Mouse (Mus musculus) limb, embryonic 11.5 days (tissue): ENCODE results near the gene Psmb2. TPM values are rescaled to one million over a fixed set of nuclear protein-coding genes. Genes with fewer than 3 reads are reported as not detected.

Source experiments
- ATAC-seq: fragments of 200-750 bp; cut with Nextera tagmentation; 2 replicates; pipeline ENCODE4 v1.8.0; 2017; ENCODE audit warnings: low read depth; ENCODE audit not compliant: insufficient number of reproducible peaks, low FRiP score, low TSS enrichment
- DNase-seq: peaks from one replicate; pipeline ENCODE4 v3.0.0-alpha.2; 2015; ENCODE audit warnings: low spot score
- H3K27ac ChIP-seq: fragments of 300-500 bp; sonication (generic); replicated peaks from 2 replicates; pipeline ENCODE4 v1.5.1; 2014; ENCODE audit warnings: low read depth, mild to moderate bottlenecking, low read length
- H3K27me3 ChIP-seq: fragments of 300-500 bp; sonication (generic); 2 replicates; pipeline ENCODE4 v1.6.1; 2014; ENCODE audit warnings: mild to moderate bottlenecking, low read length, mixed read lengths; ENCODE audit not compliant: control insufficient read depth, insufficient read depth
- H3K36me3 ChIP-seq: fragments of 300-500 bp; sonication (generic); 2 replicates; pipeline ENCODE4 v1.6.1; 2014; ENCODE audit warnings: mild to moderate bottlenecking, low read length, moderate library complexity, mixed read lengths; ENCODE audit not compliant: control insufficient read depth, insufficient read depth
- H3K4me1 ChIP-seq: fragments of 300-500 bp; sonication (generic); 2 replicates; pipeline ENCODE4 v1.6.1; 2014; ENCODE audit warnings: low read length, mixed read lengths; ENCODE audit not compliant: control insufficient read depth, insufficient read depth
- H3K4me2 ChIP-seq: fragments of 300-500 bp; sonication (generic); 2 replicates; pipeline ENCODE4 v1.6.1; 2014; ENCODE audit warnings: low read depth, mild to moderate bottlenecking, moderate library complexity; ENCODE audit not compliant: severe bottlenecking
- H3K4me3 ChIP-seq: fragments of 300-500 bp; sonication (generic); 2 replicates; pipeline ENCODE4 v1.5.1; 2014; ENCODE audit warnings: low read depth, low read length
- H3K9ac ChIP-seq: fragments of 300-500 bp; sonication (generic); 2 replicates; pipeline ENCODE4 v1.6.1; 2014; ENCODE audit warnings: mild to moderate bottlenecking, low read length
- H3K9me3 ChIP-seq: fragments of 300-500 bp; sonication (generic); 2 replicates; pipeline ENCODE4 v1.6.1; 2016; ENCODE audit warnings: low read length; ENCODE audit not compliant: control insufficient read depth
- WGBS: fragments of 180-500 bp; shearing (Covaris S2); extraction: QIAGEN DNeasy Blood & Tissue Kit; methylation state at CpG from one replicate; pipeline ENCODE4 v1.1.7; 2014; 5-methylcytosine and 5-hydroxymethylcytosine counted together
- polyA plus RNA-seq: library from polyadenylated mRNA; unstranded; fragments of >200 nt; fragmentation: Nextera tagmentation; extraction: Ambion mirVana; gene quantifications from 2 replicates; pipeline ENCODE4 v1.2.1, GENCODE M21; 2014

Psmb2 gene
- 542 and 572 TPM in 2 replicates for polyA plus RNA-seq

- peak within 1 kb of the TSS; percentile 84 for H3K4me2 ChIP-seq
- peak within 1 kb of the TSS; percentile 99 for H3K4me3 ChIP-seq
- 4% methylated on average over 48 of the region's 48 CpGs for WGBS
- ATAC-seq, result peak; percentile 94
- H3K36me3 ChIP-seq, result no peaks in the 10 kb centered on the region
- no peaks in the 10 kb centered on the region for H3K9me3 ChIP-seq
- H3K4me1 ChIP-seq, result no peaks in the 10 kb centered on the region
- no peaks in the 10 kb centered on the region for H3K27me3 ChIP-seq
- H3K27ac ChIP-seq, result peak within 1 kb of the TSS; percentile 52; the same call in 1 of the 2 replicates
- peak; percentile 100 for DNase-seq
- H3K9ac ChIP-seq, result peak within 1 kb of the TSS; percentile 96
Observed at GRCm38 (mm10) chr4:126677054-126678003, at the start of gene Psmb2. Gene Psmb2, plus strand, starts transcription at chr4:126677630.

- Histone ChIP-seq H3K9ac (no peak overlapping the region), H3K9me3 (no peaks in the 10 kb centered on the region), H3K27me3 (peaks cover 12% of the 10 kb centered on the region), H3K27ac (no peak overlapping the region), H3K4me1 (0 out of 2 replicates have a peak, but pooled peaks cover 2% of the 10 kb centered on the region), H3K4me3 (no peak overlapping the region), H3K4me2 (no peak overlapping the region), H3K36me3 (no peaks in the 10 kb centered on the region)
- ATAC-seq (no peak), DNase-seq (no peak)
- 53% methylated on average over 2 of the region's 2 CpGs for WGBS
Observed at GRCm38 (mm10) chr4:126631922-126632321, 45.5 kb upstream of the Psmb2 start.

- DNase-seq, result no peak
- peaks cover 12% of the 10 kb centered on the region for H3K27me3 ChIP-seq
- no peaks in the 10 kb centered on the region for H3K4me1 ChIP-seq
- no peak overlapping the region for H3K27ac ChIP-seq
- ATAC-seq, result no peak
- WGBS, result 59% methylated on average over 3 of the region's 3 CpGs
- no peaks in the 10 kb centered on the region for H3K9me3 ChIP-seq
- H3K4me2 ChIP-seq, result no peak overlapping the region
- H3K4me3 ChIP-seq, result no peak overlapping the region
- H3K36me3 ChIP-seq, result no peaks in the 10 kb centered on the region
- H3K9ac ChIP-seq, result no peak overlapping the region
Observed at GRCm38 (mm10) chr4:126632668-126633067, 44.8 kb upstream of the Psmb2 start.

GRCm38 (mm10) chr4:126636330-126636729 is 41.1 kb upstream of the Psmb2 start:
- H3K9ac ChIP-seq, result no peak overlapping the region
- no peak for DNase-seq
- no peak for ATAC-seq
- no peak overlapping the region for H3K4me3 ChIP-seq
- no peak overlapping the region for H3K4me2 ChIP-seq
- H3K9me3 ChIP-seq, result no peaks in the 10 kb centered on the region
- H3K27me3 ChIP-seq, result peaks cover 12% of the 10 kb centered on the region
- 23% methylated on average over 11 of the region's 11 CpGs for WGBS
- H3K4me1 ChIP-seq, result no peaks in the 10 kb centered on the region
- H3K36me3 ChIP-seq, result no peaks in the 10 kb centered on the region
- no peak overlapping the region for H3K27ac ChIP-seq

- no peak overlapping the region for H3K9ac ChIP-seq
- no peaks in the 10 kb centered on the region for H3K9me3 ChIP-seq
- no peaks in the 10 kb centered on the region for H3K4me1 ChIP-seq
- H3K36me3 ChIP-seq, result no peaks in the 10 kb centered on the region
- H3K4me2 ChIP-seq, result no peak overlapping the region
- no peak overlapping the region for H3K27ac ChIP-seq
- 65% methylated on average over 4 of the region's 4 CpGs for WGBS
- H3K4me3 ChIP-seq, result no peak overlapping the region
- H3K27me3 ChIP-seq, result peaks cover 12% of the 10 kb centered on the region
- DNase-seq (no peak), ATAC-seq (no peak)
Observed at GRCm38 (mm10) chr4:126637446-126637845, 40.0 kb upstream of the Psmb2 start.

GRCm38 (mm10) chr4:126639339-126639738 is 38.1 kb upstream of the Psmb2 start:
- H3K9me3 ChIP-seq, result no peaks in the 10 kb centered on the region
- H3K4me3 ChIP-seq, result no peak overlapping the region
- peaks cover 12% of the 10 kb centered on the region for H3K27me3 ChIP-seq
- H3K27ac ChIP-seq, result no peak overlapping the region
- H3K9ac ChIP-seq, result no peak overlapping the region
- ATAC-seq (no peak), DNase-seq (no peak)
- H3K4me1 ChIP-seq, result no peaks in the 10 kb centered on the region
- 65% methylated on average over 7 of the region's 7 CpGs for WGBS
- no peak overlapping the region for H3K4me2 ChIP-seq
- no peaks in the 10 kb centered on the region for H3K36me3 ChIP-seq

- no peak overlapping the region for H3K4me3 ChIP-seq
- DNase-seq, result no peak
- H3K4me2 ChIP-seq, result no peak overlapping the region
- H3K4me1 ChIP-seq, result no peaks in the 10 kb centered on the region
- no peak for ATAC-seq
- no peak overlapping the region for H3K27ac ChIP-seq
- no peaks in the 10 kb centered on the region for H3K27me3 ChIP-seq
- no peaks in the 10 kb centered on the region for H3K9me3 ChIP-seq
- WGBS, result 39% methylated on average over 9 of the region's 9 CpGs
- H3K9ac ChIP-seq, result no peak overlapping the region
- H3K36me3 ChIP-seq, result no peaks in the 10 kb centered on the region
Observed at GRCm38 (mm10) chr4:126641901-126642300, 35.5 kb upstream of the Psmb2 start.

GRCm38 (mm10) chr4:126643815-126644214 is 33.6 kb upstream of the Psmb2 start:
- no peak overlapping the region for H3K9ac ChIP-seq
- WGBS, result 63% methylated on average over 4 of the region's 4 CpGs
- H3K4me2 ChIP-seq, result no peak overlapping the region
- H3K4me3 ChIP-seq, result no peak overlapping the region
- no peaks in the 10 kb centered on the region for H3K9me3 ChIP-seq
- no peaks in the 10 kb centered on the region for H3K27me3 ChIP-seq
- DNase-seq (no peak), ATAC-seq (no peak)
- H3K27ac ChIP-seq, result no peak overlapping the region
- H3K36me3 ChIP-seq, result no peaks in the 10 kb centered on the region
- no peaks in the 10 kb centered on the region for H3K4me1 ChIP-seq
